Mouse (Mus musculus) G1E (cell line): ENCODE measurements around the gene Gngt2.

Source experiments
- CTCF ChIP-seq: IDR thresholded peaks from 2 replicates; pipeline ENCODE4 v1.5.1; 2012; ENCODE audit warnings: low read depth, low read length, inconsistent platforms, mixed read lengths
- TAL1 ChIP-seq: conservative IDR thresholded peaks from 2 replicates; pipeline ENCODE4 v1.6.1; 2012; ENCODE audit warnings: low read depth, low read length, inconsistent platforms, mixed read lengths

DNA sequence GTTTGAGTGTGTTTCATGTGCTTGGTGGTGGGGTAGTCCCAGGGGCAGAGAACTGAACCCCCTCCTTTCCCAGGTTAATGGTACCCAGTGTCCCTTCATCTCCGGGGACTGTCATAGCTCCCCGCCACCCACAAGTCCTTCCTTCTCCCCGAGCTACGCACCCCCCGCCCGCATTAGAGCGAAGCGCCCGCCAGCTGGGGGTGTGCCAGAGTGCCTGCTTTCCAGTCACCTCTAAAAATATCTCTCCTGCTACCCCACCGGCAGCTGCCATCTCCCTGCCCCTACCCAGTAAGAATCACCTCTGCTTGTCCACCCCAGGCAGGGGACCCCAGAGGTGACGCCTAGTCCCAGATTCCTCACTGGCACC lies 12.2 kb upstream of the Gngt2 start:
- no peak for TF ChIP-seq CTCF
- no peak for TF ChIP-seq TAL1
